Mouse (Mus musculus) ZHBTc4 (cell line): ENCODE results near the gene Bcat2.

Experiments
- DNase-seq: peaks from one replicate; pipeline ENCODE4 v3.0.0-alpha.2; 2011; ENCODE audit warnings: low read depth, low spot score

Bcat2 gene

GRCm38 (mm10) chr7:45587631-45588592 lies 18.0 kb downstream of the Bcat2 start:
- DNase-seq = no peak

- peak; percentile 96 for DNase-seq
These were observed 19.2 kb downstream of the Bcat2 start for GRCm38 (mm10) chr7:45589173-45589572.

GRCm38 (mm10) chr7:45589898-45590297 lies 19.9 kb downstream of the Bcat2 start:
- DNase-seq = no peak

GRCm38 (mm10) chr7:45590874-45591273 lies 20.9 kb downstream of the Bcat2 start:
- DNase-seq = peak; percentile 52

GRCm38 (mm10) chr7:45591880-45592279 lies 21.9 kb downstream of the Bcat2 start:
- DNase-seq = no peak

GRCm38 (mm10) chr7:45593118-45593815 lies 23.3 kb downstream of the Bcat2 start:
- DNase-seq = peak; percentile 89

GRCm38 (mm10) chr7:45595176-45595575 lies 25.2 kb downstream of the Bcat2 start:
- DNase-seq = peak; percentile 80

- no peak for DNase-seq
These were observed 26.2 kb downstream of the Bcat2 start for GRCm38 (mm10) chr7:45596107-45596506.

- no peak for DNase-seq
These were observed 27.1 kb downstream of the Bcat2 start for GRCm38 (mm10) chr7:45597013-45597412.

- no peak for DNase-seq
These were observed 27.6 kb downstream of the Bcat2 start for GRCm38 (mm10) chr7:45597527-45597926.

GRCm38 (mm10) chr7:45598960-45599879 lies 29.3 kb downstream of the Bcat2 start:
- peak; percentile 66 for DNase-seq

GRCm38 (mm10) chr7:45605704-45606289 lies 35.8 kb downstream of the Bcat2 start:
- no peak for DNase-seq

- no peak for DNase-seq
These were observed 39.6 kb downstream of the Bcat2 start for GRCm38 (mm10) chr7:45609511-45609910.

- DNase-seq = no peak
These were observed 46.3 kb downstream of the Bcat2 start for GRCm38 (mm10) chr7:45616277-45616676.

GRCm38 (mm10) chr7:45617042-45617695 lies 47.2 kb downstream of the Bcat2 start, which contains the start of gene Fut1:
Fut1 (plus strand) TSS chr7:45617289.
- DNase-seq = peak; percentile 29

GRCm38 (mm10) chr7:45618316-45618715 lies 48.4 kb downstream of the Bcat2 start:
- no peak for DNase-seq

GRCm38 (mm10) chr7:45619592-45619991 lies 49.6 kb downstream of the Bcat2 start:
- DNase-seq = no peak

GRCm38 (mm10) chr7:45621443-45621842 lies 51.5 kb downstream of the Bcat2 start, which contains the start of gene Izumo1:
Izumo1 (plus strand) TSS chr7:45621811.
- peak; percentile 88 for DNase-seq

GRCm38 (mm10) chr7:45623507-45623906 lies 53.6 kb downstream of the Bcat2 start:
- DNase-seq = no peak

GRCm38 (mm10) chr7:45624718-45625117 lies 54.8 kb downstream of the Bcat2 start:
- no peak for DNase-seq
